Mouse (Mus musculus) thymus, adult 2 months (tissue): ENCODE data around the gene Prkcz.

Experiments
- CTCF ChIP-seq: fragments of 200-500 bp; IDR thresholded peaks from 2 replicates; pipeline ENCODE4 v1.5.1; 2012; ENCODE audit warnings: mild to moderate bottlenecking, control low read depth, low read length, moderate library complexity, borderline replicate concordance; ENCODE audit not compliant: control insufficient read depth, poor library complexity, insufficient read depth; ENCODE audit errors: extremely low read depth
- POLR2A ChIP-seq: fragments of 200-500 bp; IDR thresholded peaks from 2 replicates; pipeline ENCODE4 v1.6.1; 2012; ENCODE audit warnings: mild to moderate bottlenecking, low read length, control low read depth, moderate library complexity; ENCODE audit not compliant: control insufficient read depth, poor library complexity, insufficient read depth; ENCODE audit errors: extremely low read depth

DNA sequence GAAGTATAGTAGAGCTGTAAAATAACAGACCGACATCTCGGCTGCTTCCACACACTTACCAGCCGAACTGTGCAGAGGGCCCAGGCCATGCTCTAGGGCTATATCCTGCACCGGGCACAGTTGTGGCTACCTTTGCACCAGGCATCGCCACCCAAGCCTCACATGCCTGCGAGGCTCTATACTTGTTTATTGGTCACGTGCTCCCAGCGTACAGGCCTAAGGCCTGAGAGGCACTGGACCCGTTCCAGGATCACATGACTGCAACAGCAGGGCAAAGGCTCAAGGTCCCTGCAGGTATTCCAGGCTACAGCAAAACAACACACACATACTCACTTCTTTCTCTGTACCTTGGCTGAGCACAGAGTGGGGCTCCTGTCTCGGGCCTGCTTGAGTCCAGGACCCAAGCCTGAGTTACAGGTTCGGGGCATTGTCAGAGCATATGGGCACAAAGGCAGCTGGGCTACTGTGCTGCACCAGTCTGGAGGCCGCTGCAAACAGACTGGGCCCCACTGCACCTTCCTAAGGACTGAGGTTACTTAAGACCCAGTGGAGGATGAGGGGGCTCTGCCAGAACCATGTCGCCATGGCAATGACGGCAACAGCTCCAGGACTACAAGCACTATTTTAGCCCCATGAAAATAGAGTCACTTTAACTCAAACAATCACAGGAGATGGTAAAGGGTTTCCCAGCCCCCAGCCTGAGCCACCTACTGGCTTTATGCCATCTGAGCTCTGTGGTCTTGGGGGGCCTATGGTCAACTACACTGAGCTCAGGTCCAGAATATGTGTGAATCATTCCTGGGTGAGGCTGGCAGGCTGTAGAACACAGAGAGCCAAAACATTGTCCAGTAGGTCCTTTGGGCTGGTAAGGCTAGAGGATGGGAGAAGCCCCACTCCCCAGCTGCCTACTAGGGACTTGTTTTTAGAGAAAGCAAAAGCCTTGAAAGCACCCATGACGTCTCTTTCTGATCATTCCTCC, 9.9 kb upstream of the Prkcz start:
- TF ChIP-seq POLR2A (no peak), CTCF (no peak)
